Mouse (Mus musculus): ENCODE data around the gene Flii. TPM values are rescaled to one million over a fixed set of nuclear protein-coding genes. Genes with fewer than 3 reads are reported as not detected.

The Flii gene
- polyA plus RNA-seq, 1 experiment from 2014 or later, result 87.2 TPM

DNA sequence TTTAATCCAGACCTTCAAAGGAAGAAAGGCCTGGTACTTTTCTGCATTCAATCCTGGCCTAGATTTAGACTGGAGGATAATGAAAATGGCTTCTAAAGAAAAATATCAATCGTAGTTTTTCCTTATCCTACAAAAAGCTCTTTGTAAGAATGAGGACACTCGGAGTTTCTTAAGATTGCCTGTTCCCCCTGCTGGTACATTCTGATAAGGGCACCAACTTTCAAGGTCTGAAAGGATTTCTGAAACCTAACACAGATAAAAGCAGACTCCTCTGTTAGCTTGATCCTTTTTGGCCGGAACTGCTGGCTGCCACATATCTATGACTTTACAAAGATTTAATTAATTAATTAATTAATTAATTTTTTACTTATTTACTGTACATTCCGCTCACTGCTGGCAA, 39.9 kb upstream of the Flii start:
- WGBS, result 83% methylated on average over 4 of the region's 4 CpGs
- Histone ChIP-seq H3K4me2 (ENCODE audit: low read length) (no peak overlapping the region), H3K4me3 (ENCODE audit: low read depth, low read length) (no peak overlapping the region), H3K36me3 (ENCODE audit: control insufficient read depth, insufficient read depth, low read length) (peaks cover 10% of the 10 kb centered on the region), H3K9me3 (ENCODE audit: control insufficient read depth, low read length) (no peaks in the 10 kb centered on the region), H3K27me3 (replicated peaks; ENCODE audit: control insufficient read depth, insufficient read depth, low read length) (no peaks in the 10 kb centered on the region), H3K4me1 (replicated peaks; ENCODE audit: control insufficient read depth, insufficient read depth, low read length) (no peaks in the 10 kb centered on the region), H3K27ac (ENCODE audit: low read depth) (no peak overlapping the region), H3K9ac (ENCODE audit: low read length) (no peak overlapping the region)
- DNase-seq (ENCODE audit: low spot score) (no peak), ATAC-seq (replicated peaks; ENCODE audit: low FRiP score, low TSS enrichment, low read depth) (no peak)

DNA sequence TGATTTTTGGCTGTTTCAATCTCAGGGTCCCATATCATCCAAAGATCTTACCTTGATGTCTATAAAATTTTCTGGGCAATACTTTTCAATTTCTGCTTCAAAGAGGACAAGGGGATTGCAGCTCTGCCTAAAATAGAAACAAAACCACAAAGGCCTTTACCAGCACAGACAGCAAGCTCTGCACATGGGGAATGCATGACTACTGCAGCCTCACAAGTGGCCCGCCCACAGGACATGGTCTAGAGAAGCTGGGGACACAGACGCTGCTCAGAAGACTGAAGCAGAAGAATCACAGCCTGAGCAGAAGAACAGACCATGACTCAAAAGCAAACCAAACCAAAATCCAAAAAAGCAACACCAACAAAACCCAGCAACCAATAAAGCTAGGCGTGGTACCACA, 34.6 kb upstream of the Flii start:
- 91% methylated on average over 3 of the region's 3 CpGs for WGBS
- ATAC-seq (replicated peaks; ENCODE audit: low FRiP score, low TSS enrichment, low read depth) (no peak), DNase-seq (ENCODE audit: low spot score) (no peak)
- Histone ChIP-seq H3K27ac (ENCODE audit: low read depth) (no peak overlapping the region), H3K4me2 (ENCODE audit: low read length) (no peak overlapping the region), H3K36me3 (ENCODE audit: control insufficient read depth, insufficient read depth, low read length) (peaks cover 54% of the 10 kb centered on the region), H3K4me3 (ENCODE audit: low read depth, low read length) (no peak overlapping the region), H3K9ac (ENCODE audit: low read length) (no peak overlapping the region), H3K9me3 (ENCODE audit: control insufficient read depth, low read length) (no peaks in the 10 kb centered on the region), H3K4me1 (replicated peaks; ENCODE audit: control insufficient read depth, insufficient read depth, low read length) (no peaks in the 10 kb centered on the region), H3K27me3 (replicated peaks; ENCODE audit: control insufficient read depth, insufficient read depth, low read length) (no peaks in the 10 kb centered on the region)

DNA sequence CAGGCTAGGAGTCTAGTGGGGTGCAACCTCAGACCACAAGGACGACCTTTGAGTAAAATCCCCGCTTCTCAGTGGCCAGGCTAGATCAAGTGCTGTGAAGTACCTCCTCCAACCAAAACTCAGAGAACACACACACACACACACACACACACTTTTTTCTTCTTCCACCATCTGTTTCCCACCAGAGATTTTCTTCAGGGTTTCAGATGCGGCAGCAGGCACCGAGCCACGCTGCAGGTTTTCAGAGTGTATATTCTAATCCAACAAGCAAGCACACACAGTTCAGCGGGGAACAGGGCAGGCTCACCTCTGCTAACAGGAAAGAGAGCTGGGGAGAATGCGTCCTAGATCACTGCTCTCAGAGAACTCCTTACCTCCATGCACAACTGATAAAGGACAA, 28.5 kb upstream of the Flii start:
- H3K4me1 ChIP-seq (replicated peaks; ENCODE audit: control insufficient read depth, insufficient read depth, low read length), result no peaks in the 10 kb centered on the region
- no peaks in the 10 kb centered on the region for H3K9me3 ChIP-seq (ENCODE audit: control insufficient read depth, low read length)
- H3K4me3 ChIP-seq (ENCODE audit: low read depth, low read length), result no peak overlapping the region
- 84% methylated on average over 7 of the region's 7 CpGs for WGBS
- H3K36me3 ChIP-seq (ENCODE audit: control insufficient read depth, insufficient read depth, low read length), result peaks cover 78% of the 10 kb centered on the region
- H3K27ac ChIP-seq (ENCODE audit: low read depth), result no peak overlapping the region
- no peaks in the 10 kb centered on the region for H3K27me3 ChIP-seq (replicated peaks; ENCODE audit: control insufficient read depth, insufficient read depth, low read length)
- no peak overlapping the region for H3K4me2 ChIP-seq (ENCODE audit: low read length)
- no peak for DNase-seq (ENCODE audit: low spot score)
- no peak for ATAC-seq (replicated peaks; ENCODE audit: low FRiP score, low TSS enrichment, low read depth)
- no peak overlapping the region for H3K9ac ChIP-seq (ENCODE audit: low read length)

DNA sequence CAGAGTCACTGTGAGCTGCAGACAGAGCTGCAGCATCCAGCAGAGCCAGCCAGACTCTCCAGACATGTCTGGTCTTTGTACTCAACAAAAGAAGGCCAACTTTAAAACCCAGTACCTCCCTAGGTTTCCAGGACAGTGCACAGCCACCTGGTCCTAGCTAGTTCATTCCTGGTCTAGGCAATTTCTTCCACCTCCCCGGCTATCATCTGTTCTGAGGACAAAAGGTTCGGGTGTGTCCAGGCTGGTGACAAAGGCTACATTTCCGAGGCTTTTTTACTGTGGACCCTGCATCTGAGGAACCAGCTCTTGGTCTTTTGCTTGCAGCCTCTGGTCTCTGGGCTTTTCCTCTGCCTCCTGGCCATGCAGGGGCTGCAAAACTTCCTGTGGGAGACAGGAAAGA, 13.3 kb upstream of the Flii start:
- no peak overlapping the region for H3K9ac ChIP-seq (ENCODE audit: low read length)
- H3K4me1 ChIP-seq (replicated peaks; ENCODE audit: control insufficient read depth, insufficient read depth, low read length), result no peaks in the 10 kb centered on the region
- ATAC-seq (replicated peaks; ENCODE audit: low FRiP score, low TSS enrichment, low read depth) (no peak), DNase-seq (ENCODE audit: low spot score) (no peak)
- no peak overlapping the region for H3K4me2 ChIP-seq (ENCODE audit: low read length)
- no peak overlapping the region for H3K27ac ChIP-seq (ENCODE audit: low read depth)
- H3K36me3 ChIP-seq (ENCODE audit: control insufficient read depth, insufficient read depth, low read length), result peaks cover 61% of the 10 kb centered on the region
- H3K4me3 ChIP-seq (ENCODE audit: low read depth, low read length), result no peak overlapping the region
- WGBS, result 87% methylated on average over 3 of the region's 3 CpGs
- no peaks in the 10 kb centered on the region for H3K9me3 ChIP-seq (ENCODE audit: control insufficient read depth, low read length)
- no peaks in the 10 kb centered on the region for H3K27me3 ChIP-seq (replicated peaks; ENCODE audit: control insufficient read depth, insufficient read depth, low read length)

DNA sequence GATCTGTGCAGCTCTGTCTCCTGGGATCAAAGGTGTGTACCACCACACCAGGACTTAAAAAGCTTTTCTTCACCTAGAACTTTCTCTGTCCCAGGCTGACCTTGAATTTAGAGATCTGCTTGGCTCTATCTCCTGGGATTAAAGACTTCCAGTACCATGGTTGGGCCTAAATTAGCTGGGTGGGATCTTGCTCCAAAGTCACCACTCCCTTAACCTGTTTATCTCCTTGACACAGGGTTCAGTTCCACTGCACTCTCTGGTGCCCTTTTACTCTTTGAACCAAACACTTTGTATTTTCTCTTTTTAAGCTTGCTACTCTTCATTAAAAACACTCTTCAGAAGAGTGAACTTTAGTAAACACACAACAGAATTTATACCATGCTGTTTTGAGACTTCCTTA, 10.4 kb upstream of the Flii start:
- Histone ChIP-seq H3K27me3 (replicated peaks; ENCODE audit: control insufficient read depth, insufficient read depth, low read length) (no peaks in the 10 kb centered on the region), H3K27ac (ENCODE audit: low read depth) (no peak overlapping the region), H3K4me1 (replicated peaks; ENCODE audit: control insufficient read depth, insufficient read depth, low read length) (no peaks in the 10 kb centered on the region), H3K36me3 (ENCODE audit: control insufficient read depth, insufficient read depth, low read length) (peaks cover 40% of the 10 kb centered on the region), H3K4me3 (ENCODE audit: low read depth, low read length) (no peak overlapping the region), H3K9me3 (ENCODE audit: control insufficient read depth, low read length) (no peaks in the 10 kb centered on the region), H3K4me2 (ENCODE audit: low read length) (no peak overlapping the region), H3K9ac (ENCODE audit: low read length) (no peak overlapping the region)
- no peak for DNase-seq (ENCODE audit: low spot score)
- no peak for ATAC-seq (replicated peaks; ENCODE audit: low FRiP score, low TSS enrichment, low read depth)

DNA sequence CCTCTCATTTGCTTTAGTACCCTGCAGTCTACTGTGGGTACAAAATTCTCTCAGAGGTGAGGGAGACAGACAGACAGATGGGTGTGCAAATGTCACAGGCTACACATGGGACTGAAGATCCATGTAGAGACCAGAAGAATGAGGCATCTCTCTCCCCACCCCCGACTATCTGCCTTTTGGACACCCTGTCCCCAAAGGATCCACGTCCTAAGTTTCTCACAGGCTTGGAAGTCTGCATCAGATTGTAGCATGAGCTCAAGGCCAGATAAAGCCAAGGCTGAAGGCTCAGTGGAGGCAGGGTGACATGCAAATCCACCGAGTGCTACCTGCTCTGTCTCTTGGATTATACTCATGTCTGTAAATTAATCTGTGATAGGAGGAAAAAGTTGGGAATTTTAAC, 9.4 kb upstream of the Flii start:
- no peak overlapping the region for H3K4me2 ChIP-seq (ENCODE audit: low read length)
- H3K36me3 ChIP-seq (ENCODE audit: control insufficient read depth, insufficient read depth, low read length), result peaks cover 40% of the 10 kb centered on the region
- no peak for ATAC-seq (replicated peaks; ENCODE audit: low FRiP score, low TSS enrichment, low read depth)
- H3K9ac ChIP-seq (ENCODE audit: low read length), result no peak overlapping the region
- DNase-seq (ENCODE audit: low spot score), result no peak
- H3K4me1 ChIP-seq (replicated peaks; ENCODE audit: control insufficient read depth, insufficient read depth, low read length), result no peaks in the 10 kb centered on the region
- no peaks in the 10 kb centered on the region for H3K9me3 ChIP-seq (ENCODE audit: control insufficient read depth, low read length)
- WGBS, result 84% methylated on average over 3 of the region's 3 CpGs
- H3K27ac ChIP-seq (ENCODE audit: low read depth), result no peak overlapping the region
- no peak overlapping the region for H3K4me3 ChIP-seq (ENCODE audit: low read depth, low read length)
- no peaks in the 10 kb centered on the region for H3K27me3 ChIP-seq (replicated peaks; ENCODE audit: control insufficient read depth, insufficient read depth, low read length)

DNA sequence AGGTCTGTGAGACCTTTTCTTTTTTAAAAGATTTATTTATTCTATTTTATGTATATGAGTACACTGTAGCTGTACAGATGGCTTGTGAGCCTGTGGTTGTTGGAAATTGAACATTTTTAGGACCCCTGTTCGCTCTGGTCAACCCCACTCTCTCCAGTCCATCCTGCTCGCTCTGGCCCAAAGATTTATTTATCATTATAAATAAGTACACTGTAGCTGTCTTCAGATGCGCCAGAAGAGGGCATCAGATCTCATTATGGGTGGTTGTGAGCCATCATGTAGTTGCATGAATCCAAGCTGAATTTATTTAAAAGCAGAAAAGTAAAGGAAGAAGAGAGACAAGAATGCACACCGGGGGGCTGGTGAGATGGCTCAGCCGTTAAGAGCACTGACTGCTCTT, 8.1 kb upstream of the Flii start:
- DNase-seq (ENCODE audit: low spot score) (no peak), ATAC-seq (replicated peaks; ENCODE audit: low FRiP score, low TSS enrichment, low read depth) (no peak)
- Histone ChIP-seq H3K4me2 (ENCODE audit: low read length) (no peak overlapping the region), H3K9ac (ENCODE audit: low read length) (no peak overlapping the region), H3K4me1 (replicated peaks; ENCODE audit: control insufficient read depth, insufficient read depth, low read length) (no peaks in the 10 kb centered on the region), H3K36me3 (ENCODE audit: control insufficient read depth, insufficient read depth, low read length) (peaks cover 35% of the 10 kb centered on the region), H3K9me3 (ENCODE audit: control insufficient read depth, low read length) (no peaks in the 10 kb centered on the region), H3K27me3 (replicated peaks; ENCODE audit: control insufficient read depth, insufficient read depth, low read length) (no peaks in the 10 kb centered on the region), H3K4me3 (ENCODE audit: low read depth, low read length) (no peak overlapping the region), H3K27ac (ENCODE audit: low read depth) (no peak overlapping the region)
- WGBS, result 73% methylated on average over 5 of the region's 5 CpGs

DNA sequence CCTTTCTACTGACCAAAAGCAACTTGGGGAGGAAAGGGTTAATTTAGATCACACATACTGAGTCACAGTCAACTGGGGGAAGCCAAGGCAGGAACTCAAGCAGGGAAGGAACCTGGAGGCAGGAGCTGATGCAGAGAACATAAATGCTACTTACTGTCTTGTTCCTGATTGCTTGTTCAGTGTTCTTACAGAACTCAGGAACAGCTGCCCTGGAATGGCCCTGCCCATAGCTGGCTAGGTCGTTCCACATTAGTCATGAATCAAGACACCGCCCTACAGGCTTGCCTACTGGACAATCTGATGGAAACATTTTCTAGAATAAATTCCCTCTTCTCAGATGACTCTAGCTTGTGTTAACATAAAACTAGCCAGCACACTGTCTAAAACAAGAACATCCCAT, 7.1 kb upstream of the Flii start:
- ATAC-seq (replicated peaks; ENCODE audit: low FRiP score, low TSS enrichment, low read depth) (no peak), DNase-seq (ENCODE audit: low spot score) (no peak)
- Histone ChIP-seq H3K4me3 (ENCODE audit: low read depth, low read length) (no peak overlapping the region), H3K36me3 (ENCODE audit: control insufficient read depth, insufficient read depth, low read length) (peaks cover 25% of the 10 kb centered on the region), H3K4me1 (replicated peaks; ENCODE audit: control insufficient read depth, insufficient read depth, low read length) (no peaks in the 10 kb centered on the region), H3K27ac (ENCODE audit: low read depth) (no peak overlapping the region), H3K27me3 (replicated peaks; ENCODE audit: control insufficient read depth, insufficient read depth, low read length) (no peaks in the 10 kb centered on the region), H3K9ac (ENCODE audit: low read length) (no peak overlapping the region), H3K9me3 (ENCODE audit: control insufficient read depth, low read length) (no peaks in the 10 kb centered on the region), H3K4me2 (ENCODE audit: low read length) (no peak overlapping the region)
- WGBS, result 75% methylated on average over 2 of the region's 2 CpGs

DNA sequence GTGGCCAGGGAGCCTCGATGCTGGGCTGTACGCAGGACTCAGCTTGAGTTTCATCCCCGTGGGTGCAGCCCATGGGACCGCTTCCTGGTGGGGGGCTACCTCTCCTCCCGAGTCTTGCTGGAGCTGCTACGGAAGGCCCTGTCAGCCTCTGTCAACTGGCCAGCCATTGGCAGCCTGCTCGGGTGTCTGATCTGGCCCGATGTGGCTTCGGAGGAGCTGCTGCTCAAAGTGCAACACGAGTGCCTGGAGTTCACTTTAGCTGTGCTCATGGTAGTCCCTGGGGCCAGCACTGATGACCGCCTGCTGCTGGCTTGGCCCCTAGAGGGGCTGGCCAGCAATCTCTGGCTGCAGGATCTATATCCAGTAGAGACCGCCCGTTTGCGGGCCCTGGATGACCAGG, 4.2 kb upstream of the Flii start:
- Histone ChIP-seq H3K27ac (ENCODE audit: low read depth) (no peak overlapping the region), H3K9me3 (ENCODE audit: control insufficient read depth, low read length) (no peaks in the 10 kb centered on the region), H3K4me2 (ENCODE audit: low read length) (no peak overlapping the region), H3K4me1 (replicated peaks; ENCODE audit: control insufficient read depth, insufficient read depth, low read length) (peaks cover 11% of the 10 kb centered on the region), H3K4me3 (ENCODE audit: low read depth, low read length) (no peak overlapping the region; the same call in 1 of the 2 replicates), H3K27me3 (replicated peaks; ENCODE audit: control insufficient read depth, insufficient read depth, low read length) (no peaks in the 10 kb centered on the region), H3K36me3 (ENCODE audit: control insufficient read depth, insufficient read depth, low read length) (peaks cover 23% of the 10 kb centered on the region), H3K9ac (ENCODE audit: low read length) (no peak overlapping the region)
- no peak for ATAC-seq (replicated peaks; ENCODE audit: low FRiP score, low TSS enrichment, low read depth)
- WGBS, result 92% methylated on average over 14 of the region's 14 CpGs
- no peak for DNase-seq (ENCODE audit: low spot score)
